Mouse (Mus musculus): Measurements from ENCODE around the gene Hoxd9. TPM values are rescaled to one million over a fixed set of nuclear protein-coding genes. Genes with fewer than 3 reads are reported as not detected.

Hoxd9 gene
- polyA plus RNA-seq, 1 experiment from 2014 or later: 1.6 TPM

GRCm38 (mm10) chr2:74670632-74671188 lies 26.8 kb upstream of the Hoxd9 start:
- Histone ChIP-seq H3K9ac (ENCODE audit: low read depth, low read length) (no peak overlapping the region), H3K9me3 (ENCODE audit: control insufficient read depth) (no peaks in the 10 kb centered on the region), H3K4me3 (ENCODE audit: low read depth, low read length) (no peak overlapping the region), H3K4me2 (replicated peaks; ENCODE audit: low read depth) (no peak overlapping the region), H3K36me3 (ENCODE audit: control insufficient read depth, insufficient read depth) (no peaks in the 10 kb centered on the region), H3K27ac (ENCODE audit: low read depth, low read length) (no peak overlapping the region), H3K27me3 (replicated peaks; ENCODE audit: control insufficient read depth, insufficient read depth, low read length) (peaks cover 97% of the 10 kb centered on the region), H3K4me1 (replicated peaks; ENCODE audit: control insufficient read depth, insufficient read depth, low read length) (0 out of 2 replicates have a peak, but pooled peaks cover 3% of the 10 kb centered on the region)
- no peak for ATAC-seq
- WGBS: 5% methylated on average over 3 of the region's 3 CpGs
- no peak for TF ChIP-seq CTCF (IDR thresholded peaks at IDR 0.05; ENCODE audit: low read depth)

DNA sequence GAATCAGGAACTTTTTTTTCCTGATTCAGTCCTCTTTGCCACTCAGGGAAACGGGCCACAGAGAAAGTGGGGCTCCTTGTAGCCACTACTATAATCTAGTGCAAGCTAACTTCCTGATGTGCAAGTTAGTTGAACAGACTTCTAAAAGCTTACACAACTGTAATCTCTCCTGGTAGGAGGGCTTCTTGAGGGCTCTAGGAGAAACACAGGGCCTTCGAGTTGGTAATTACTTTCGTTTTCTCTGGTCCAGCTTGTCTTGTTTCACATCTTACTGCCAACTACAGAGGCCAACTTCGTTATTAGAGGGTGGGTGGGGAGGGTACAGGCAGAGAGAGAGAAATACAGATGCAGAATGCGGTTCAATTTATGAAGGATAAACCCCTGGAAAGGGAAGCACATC lies 25.7 kb upstream of the Hoxd9 start:
- Histone ChIP-seq H3K4me3 (ENCODE audit: low read depth, low read length) (peak overlapping the region; percentile 38; the same call in 1 of the 2 replicates), H3K9me3 (ENCODE audit: control insufficient read depth) (no peaks in the 10 kb centered on the region), H3K27ac (ENCODE audit: low read depth, low read length) (no peak overlapping the region), H3K36me3 (ENCODE audit: control insufficient read depth, insufficient read depth) (no peaks in the 10 kb centered on the region), H3K9ac (ENCODE audit: low read depth, low read length) (no peak overlapping the region), H3K4me1 (replicated peaks; ENCODE audit: control insufficient read depth, insufficient read depth, low read length) (0 out of 2 replicates have a peak, but pooled peaks cover 3% of the 10 kb centered on the region), H3K4me2 (replicated peaks; ENCODE audit: low read depth) (peak overlapping the region; percentile 33), H3K27me3 (replicated peaks; ENCODE audit: control insufficient read depth, insufficient read depth, low read length) (peaks cover 99% of the 10 kb centered on the region)
- WGBS: 13% methylated on average over 5 of the region's 5 CpGs
- ATAC-seq: no peak
- TF ChIP-seq CTCF (IDR thresholded peaks at IDR 0.05; ENCODE audit: low read depth): no peak

DNA sequence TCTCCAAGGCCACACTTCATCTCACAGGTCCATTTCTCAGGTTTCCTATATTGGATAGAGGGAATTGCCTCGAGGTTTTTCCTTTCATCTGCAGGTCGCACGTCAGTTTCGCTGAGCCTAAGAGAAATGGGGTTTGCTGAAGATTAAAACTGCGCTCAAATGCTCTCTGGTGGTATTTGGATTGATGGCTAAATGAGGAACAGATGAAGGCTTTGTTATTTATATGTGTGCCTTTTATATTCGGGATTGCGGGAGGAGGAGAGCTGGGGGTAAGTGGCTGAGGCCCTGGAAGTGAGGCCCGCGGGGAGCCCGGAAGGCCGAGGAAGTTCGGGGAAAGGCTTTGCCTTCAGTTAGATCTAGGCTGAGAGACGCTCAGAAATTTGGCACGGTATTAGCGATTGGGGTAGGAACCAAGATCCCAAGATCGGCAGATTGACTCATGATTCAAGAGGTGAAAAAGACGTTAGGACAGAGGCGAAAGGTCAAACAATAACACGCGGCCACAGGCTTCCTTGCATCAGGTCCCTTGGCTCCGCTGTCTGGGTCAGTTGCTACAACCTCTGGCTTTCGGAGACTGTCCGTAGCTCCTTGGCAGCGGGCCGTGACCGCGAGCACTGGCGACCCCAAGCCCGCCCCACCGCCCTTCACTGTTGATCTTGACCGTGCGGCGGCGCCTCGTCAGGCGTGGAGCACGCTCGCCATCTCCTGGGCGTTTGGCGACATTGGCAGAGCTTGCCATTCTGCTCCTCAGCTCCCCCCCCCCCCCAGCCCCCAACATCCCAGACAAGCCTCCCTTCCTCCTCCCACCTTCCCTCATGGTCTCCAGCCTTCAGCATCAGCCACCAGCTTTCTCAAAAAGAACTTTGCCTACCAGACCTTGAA lies 24.8 kb upstream of the Hoxd9 start:
- no peak for ATAC-seq

DNA sequence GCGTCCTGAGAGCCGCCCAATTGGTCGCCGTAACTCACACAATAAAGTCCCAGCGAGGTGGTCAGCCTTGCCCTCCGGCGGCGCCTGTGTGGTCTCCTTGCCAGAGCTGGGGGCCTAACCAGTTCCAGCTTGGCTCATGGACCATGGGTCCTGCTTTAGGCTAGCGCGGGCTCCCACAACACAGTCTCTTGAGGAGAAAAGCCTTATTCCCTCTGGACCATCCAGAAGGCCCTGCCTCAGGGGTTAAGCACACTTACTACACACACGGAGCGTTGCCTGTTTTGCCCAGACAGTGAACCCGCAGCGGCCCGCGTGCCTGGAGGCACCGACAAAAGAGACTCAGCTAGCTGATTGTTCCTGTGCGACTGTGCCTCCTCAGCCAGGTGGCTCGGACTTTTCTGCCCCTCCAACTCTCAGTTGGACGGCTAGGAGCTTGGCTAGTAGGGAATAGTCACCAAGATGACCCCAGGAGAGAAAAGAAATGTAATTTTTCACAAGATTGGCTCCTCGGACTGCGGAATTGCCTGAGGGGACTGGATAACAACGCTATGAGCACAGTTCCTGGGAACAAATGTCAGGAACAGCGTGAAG lies 23.6 kb upstream of the Hoxd9 start:
- H3K4me3 ChIP-seq (ENCODE audit: low read depth, low read length): no peak overlapping the region
- peaks cover 99% of the 10 kb centered on the region for H3K27me3 ChIP-seq (replicated peaks; ENCODE audit: control insufficient read depth, insufficient read depth, low read length)
- H3K27ac ChIP-seq (ENCODE audit: low read depth, low read length): no peak overlapping the region
- 5% methylated on average over 24 of the region's 24 CpGs for WGBS
- H3K9me3 ChIP-seq (ENCODE audit: control insufficient read depth): no peaks in the 10 kb centered on the region
- TF ChIP-seq CTCF (IDR thresholded peaks at IDR 0.05; ENCODE audit: low read depth): no peak
- no peak for ATAC-seq
- no peak overlapping the region for H3K4me2 ChIP-seq (replicated peaks; ENCODE audit: low read depth)
- no peaks in the 10 kb centered on the region for H3K4me1 ChIP-seq (replicated peaks; ENCODE audit: control insufficient read depth, insufficient read depth, low read length)
- H3K36me3 ChIP-seq (ENCODE audit: control insufficient read depth, insufficient read depth): no peaks in the 10 kb centered on the region
- H3K9ac ChIP-seq (ENCODE audit: low read depth, low read length): no peak overlapping the region

More for the DNA sequence above, 24.8 kb upstream of the Hoxd9 start:
- WGBS: 6% methylated on average over 39 of the region's 40 CpGs
- no peaks in the 10 kb centered on the region for H3K36me3 ChIP-seq (ENCODE audit: control insufficient read depth, insufficient read depth)
- H3K4me3 ChIP-seq (ENCODE audit: low read depth, low read length): peak overlapping the region; percentile 38
- H3K4me1 ChIP-seq (replicated peaks; ENCODE audit: control insufficient read depth, insufficient read depth, low read length): 0 out of 2 replicates have a peak, but pooled peaks cover 3% of the 10 kb centered on the region
- no peaks in the 10 kb centered on the region for H3K9me3 ChIP-seq (ENCODE audit: control insufficient read depth)
- peak overlapping the region; percentile 58 for H3K4me2 ChIP-seq (replicated peaks; ENCODE audit: low read depth)
- peaks cover 99% of the 10 kb centered on the region for H3K27me3 ChIP-seq (replicated peaks; ENCODE audit: control insufficient read depth, insufficient read depth, low read length)
- peak; percentile 86 for TF ChIP-seq CTCF (IDR thresholded peaks at IDR 0.05; ENCODE audit: low read depth)
- no peak overlapping the region for H3K9ac ChIP-seq (ENCODE audit: low read depth, low read length)
- H3K27ac ChIP-seq (ENCODE audit: low read depth, low read length): no peak overlapping the region

GRCm38 (mm10) chr2:74674881-74675665 lies 22.5 kb upstream of the Hoxd9 start, which contains the start of gene Hoxd12:
Gene Hoxd12, plus strand, starts transcription at chr2:74675013.
- Histone ChIP-seq H3K36me3 (ENCODE audit: control insufficient read depth, insufficient read depth) (no peaks in the 10 kb centered on the region), H3K4me3 (ENCODE audit: low read depth, low read length) (no peak within 1 kb of the TSS), H3K27ac (ENCODE audit: low read depth, low read length) (no peak within 1 kb of the TSS), H3K4me1 (replicated peaks; ENCODE audit: control insufficient read depth, insufficient read depth, low read length) (no peaks in the 10 kb centered on the region), H3K9ac (ENCODE audit: low read depth, low read length) (no peak within 1 kb of the TSS), H3K4me2 (replicated peaks; ENCODE audit: low read depth) (no peak within 1 kb of the TSS), H3K27me3 (replicated peaks; ENCODE audit: control insufficient read depth, insufficient read depth, low read length) (peaks cover 99% of the 10 kb centered on the region), H3K9me3 (ENCODE audit: control insufficient read depth) (no peaks in the 10 kb centered on the region)
- ATAC-seq: no peak
- no peak for TF ChIP-seq CTCF (IDR thresholded peaks at IDR 0.05; ENCODE audit: low read depth)
- 4% methylated on average over 47 of the region's 47 CpGs for WGBS
